Mouse (Mus musculus) cortical plate, adult 2 months (tissue): ENCODE results near the gene Celf2.

ENCODE experiments used
- CTCF ChIP-seq: fragments of 200-500 bp; IDR thresholded peaks from 2 replicates; pipeline ENCODE4 v1.5.1; 2011; ENCODE audit warnings: mild to moderate bottlenecking, control low read depth, low read length; ENCODE audit not compliant: insufficient read depth; ENCODE audit errors: extremely low read depth
- POLR2A ChIP-seq: fragments of 200-500 bp; IDR thresholded peaks from 2 replicates; pipeline ENCODE4 v1.6.1; 2011; ENCODE audit warnings: mild to moderate bottlenecking, low read length, control low read depth; ENCODE audit not compliant: insufficient read depth; ENCODE audit errors: extremely low read depth

DNA sequence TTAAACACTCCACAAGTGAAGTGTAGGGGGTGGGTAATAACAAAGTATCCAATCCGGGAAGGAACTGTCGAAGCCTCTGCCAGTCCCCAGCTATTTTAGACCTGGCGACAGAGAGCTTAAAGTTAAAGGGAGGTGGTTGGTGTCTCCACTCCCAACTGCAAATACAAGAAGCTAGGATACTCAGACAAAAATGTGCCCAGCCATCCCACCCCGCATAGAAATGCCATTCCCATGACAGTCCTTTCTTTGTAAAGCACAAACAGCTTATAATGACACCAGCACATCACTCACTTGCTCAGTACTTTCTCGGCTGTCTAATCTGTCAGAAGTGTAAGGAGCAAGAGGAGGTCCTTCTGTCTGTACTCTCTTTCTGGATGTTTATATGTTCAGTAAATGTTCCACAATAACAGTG, 518.3 kb downstream of the Celf2 start:
- no peak for TF ChIP-seq POLR2A
- TF ChIP-seq CTCF = no peak
